Mouse (Mus musculus): ENCODE results near the gene Tubb4b.
A peak's percentile ranks its signal among the peaks of the same experiment; 100 is the strongest.

DNA sequence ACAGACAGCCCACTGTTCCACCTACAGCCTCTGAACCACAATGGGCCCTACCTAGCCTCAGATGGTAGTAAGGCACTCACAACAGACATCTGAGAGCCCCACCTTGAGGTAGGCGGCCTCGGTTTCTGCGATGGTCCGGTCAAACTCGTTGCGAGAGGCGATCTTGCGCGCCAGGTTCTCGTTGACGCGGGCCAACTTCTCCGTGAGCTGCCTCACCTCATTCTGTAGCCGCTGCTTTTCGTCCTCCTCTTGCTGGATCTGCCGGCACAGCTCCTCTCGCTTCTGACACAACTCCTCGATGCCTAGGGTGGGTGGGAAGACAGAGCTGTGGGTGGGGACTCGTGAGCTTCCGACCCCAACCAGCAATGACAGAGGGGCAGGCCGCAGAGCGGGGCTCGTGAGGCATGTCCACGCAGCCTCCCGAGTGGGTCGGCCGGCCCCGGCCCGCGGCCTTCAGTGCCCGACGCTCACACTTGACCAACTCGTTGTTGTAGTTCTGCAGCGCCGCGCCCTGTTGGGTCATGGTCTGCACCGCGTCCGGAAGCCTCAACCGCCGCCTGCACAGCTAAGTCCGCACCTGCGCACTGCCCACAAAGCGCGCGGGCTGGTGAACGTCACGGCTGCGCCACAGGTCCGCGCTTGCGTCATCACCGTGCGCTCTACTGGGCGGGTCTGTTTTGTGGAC, 47.5 kb upstream of the Tubb4b start, which contains the start of the genes Ssna1 and Anapc2:
- TF ChIP-seq E2F4 (IDR thresholded peaks at IDR 0.05; ENCODE audit: insufficient read depth) = peak; percentile 8
- TF ChIP-seq USF1 (IDR thresholded peaks at IDR 0.05; ENCODE audit: low read depth) = no peak
- peak; percentile 95 for TF ChIP-seq POLR2A (IDR thresholded peaks at IDR 0.05; ENCODE audit: insufficient read length, low read depth)
- peak; percentile 94 for TF ChIP-seq SRF (IDR thresholded peaks at IDR 0.05; ENCODE audit: control insufficient read depth, insufficient read length, low read depth)
- no peak for TF ChIP-seq TCF12 (IDR thresholded peaks at IDR 0.05; ENCODE audit: insufficient read depth, poor library complexity, severe bottlenecking)
- peak in 2 of 3 experiments; percentile 65 to 82 for TF ChIP-seq MYOD1 (IDR thresholded peaks at IDR 0.05; ENCODE audit: control insufficient read depth in 1 of 3, insufficient read length in 2 of 3, low read depth in 2 of 3)
- TF ChIP-seq MAX (IDR thresholded peaks at IDR 0.05; ENCODE audit: low read depth) = no peak
- TF ChIP-seq REST (IDR thresholded peaks at IDR 0.05; ENCODE audit: insufficient read depth, insufficient read length) = no peak
- TF ChIP-seq TCF3 (IDR thresholded peaks at IDR 0.05; ENCODE audit: insufficient read length, low read depth) = no peak
- peak; percentile 98 for TF ChIP-seq POLR2AphosphoS2 (IDR thresholded peaks at IDR 0.05; ENCODE audit: insufficient read length, low read depth)
- TF ChIP-seq MYOG (IDR thresholded peaks at IDR 0.05; ENCODE audit: control insufficient read depth in 1 of 3, insufficient read depth in 1 of 3, insufficient read length in 2 of 3, low read depth in 2 of 3) = peak in 2 of 3 experiments; percentile 74 to 81

All from myocyte (in vitro differentiated cells).